Mouse (Mus musculus) MEL (cell line): ENCODE data around the gene Acot11.
A peak's percentile ranks its signal among the peaks of the same experiment; 100 is the strongest.

Experiments
- CTCF ChIP-seq, 3 experiments: IDR thresholded peaks in 2 of 3; conservative IDR thresholded peaks in 1 of 3; 2 replicates each; pipeline ENCODE4 v1.5.1; 2011 to 2012; ENCODE audit warnings: low read length in 3 of 3, low read depth in 2 of 3, mild to moderate bottlenecking in 2 of 3, improper control_type of control experiment in 1 of 3, inconsistent platforms in 1 of 3, mixed read lengths in 1 of 3, moderate library complexity in 1 of 3; ENCODE audit not compliant: control insufficient read depth in 1 of 3, insufficient read depth in 1 of 3, poor library complexity in 1 of 3, severe bottlenecking in 1 of 3
- ELF1 ChIP-seq: IDR thresholded peaks from 2 replicates; pipeline ENCODE4 v1.6.1; 2014; ENCODE audit warnings: low read depth, mild to moderate bottlenecking, inconsistent platforms, low read length, improper control_type of control experiment, moderate library complexity
- EP300 ChIP-seq, 2 experiments: IDR thresholded peaks; 2 replicates each; pipeline ENCODE4 v1.6.1; 2011; ENCODE audit warnings: improper control_type of control experiment in 2 of 2, low read length in 2 of 2, low read depth in 1 of 2, mild to moderate bottlenecking in 1 of 2
- MYC ChIP-seq: IDR thresholded peaks from 2 replicates; pipeline ENCODE4 v1.6.1; 2011; ENCODE audit warnings: low read depth, mild to moderate bottlenecking, low read length, improper control_type of control experiment, moderate library complexity
- POLR2A ChIP-seq, 2 experiments: IDR thresholded peaks; 2 replicates each; pipeline ENCODE4 v1.6.1; 2011 to 2012; ENCODE audit warnings: low read length in 2 of 2, mild to moderate bottlenecking in 2 of 2, control low read depth in 1 of 2, improper control_type of control experiment in 1 of 2, low read depth in 1 of 2, moderate library complexity in 1 of 2; ENCODE audit not compliant: control insufficient read depth in 1 of 2, insufficient read depth in 1 of 2, poor library complexity in 1 of 2
- RCOR1 ChIP-seq: IDR thresholded peaks from 2 replicates; pipeline ENCODE4 v1.6.1; 2012; ENCODE audit warnings: low read depth, mild to moderate bottlenecking, inconsistent platforms, low read length, improper control_type of control experiment
- ZC3H11A ChIP-seq: IDR thresholded peaks from 2 replicates; pipeline ENCODE4 v1.6.1; 2012; ENCODE audit warnings: low read depth, mild to moderate bottlenecking, inconsistent platforms, low read length, improper control_type of control experiment
- ZMIZ1 ChIP-seq: IDR thresholded peaks from 2 replicates; pipeline ENCODE4 v1.6.1; 2012; ENCODE audit warnings: low read depth, mild to moderate bottlenecking, inconsistent platforms, low read length, improper control_type of control experiment, moderate library complexity

DNA sequence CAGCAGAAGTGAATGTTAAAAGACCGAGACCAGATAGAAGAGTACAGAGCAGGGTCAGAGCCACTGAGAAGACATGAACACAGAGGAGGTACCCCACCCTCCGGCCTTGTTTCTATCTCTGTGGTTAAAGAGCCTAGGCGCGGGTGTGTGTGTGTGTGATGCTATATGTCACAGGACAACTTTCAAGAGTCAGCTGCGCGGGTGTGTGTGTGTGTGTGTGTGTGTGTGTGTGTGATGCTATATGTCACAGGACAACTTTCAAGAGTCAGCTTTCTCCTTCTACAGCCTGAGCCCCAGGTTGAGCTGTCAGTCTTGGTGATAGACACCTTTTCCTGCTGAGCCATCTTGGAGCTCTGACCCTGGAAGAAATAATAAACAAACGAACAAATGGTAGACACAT, 37.1 kb upstream of the Acot11 start:
- TF ChIP-seq EP300 (IDR thresholded peaks at IDR 0.05; ENCODE audit: low read depth in 1 of 2, low read length in 2 of 2) = peak in 1 of 2 experiments; percentile 26; a peak in 1 of 4 replicates
- no peak for TF ChIP-seq CTCF (IDR thresholded peaks at IDR 0.05 in 2 of 3, conservative IDR thresholded peaks at IDR 0.05 in 1 of 3; ENCODE audit: control insufficient read depth in 1 of 3, insufficient read depth in 1 of 3, low read depth in 2 of 3, low read length in 3 of 3, poor library complexity in 1 of 3, severe bottlenecking in 1 of 3)
- TF ChIP-seq RCOR1 = 0 out of 2 replicates have a peak, but pooled peaks have one; percentile 15
- no peak for TF ChIP-seq ZC3H11A
- no peak for TF ChIP-seq POLR2A (IDR thresholded peaks at IDR 0.05; ENCODE audit: control insufficient read depth in 1 of 2, insufficient read depth in 1 of 2, low read depth in 1 of 2, low read length in 2 of 2, poor library complexity in 1 of 2)
- no peak for TF ChIP-seq ELF1
- TF ChIP-seq ZMIZ1 = no peak
- TF ChIP-seq MYC = no peak
